ENCODE assay signal across 23 mouse cellular contexts in genomic region chr15:59142481-59142880, GRCm38 (mm10).
DNase-seq lines count a peak whose midpoint lies in the region; TF ChIP-seq lines count a peak whose summit lies in the region.
"Had no signal": no experiment of that assay in that cellular context is flagged by ENCODE, and none has a peak within 500 bp of the region (broad histone marks: within the 10 kb centered on the region; RNA-seq: fewer than 3 reads in every experiment).

No protein-coding gene starts in this region.

- H3K4me3 ChIP-seq in layer of hippocampus, adult 2 months, result no peak overlapping the region
- H3K4me3 ChIP-seq: erythroblast, embryonic 14.5 days; forebrain, embryonic 13.5 days; heart, adult 2 months; hindbrain, embryonic 13.5 days; limb, embryonic 12.5 days; liver, embryonic 13.5 days; neural tube, embryonic 15.5 days; stomach, embryonic 15.5 days had no signal

- H3K27ac ChIP-seq in layer of hippocampus, adult 2 months, result no peak overlapping the region
- H3K27ac ChIP-seq: forebrain, embryonic 13.5 days; heart, adult 2 months; hindbrain, embryonic 13.5 days; limb, embryonic 12.5 days; liver, embryonic 13.5 days; neural tube, embryonic 15.5 days; stomach, embryonic 15.5 days had no signal

- peak; percentile 32 for DNase-seq in adrenal gland, adult 2 months
- no peak for DNase-seq in adrenal gland, adult 8-10 months
- peak; percentile 22 to 40 for DNase-seq in heart, adult 18-20 months
- DNase-seq in heart, adult 8-10 months (ENCODE audit: low spot score), result no peak
- DNase-seq in lung, postnatal 36 days, result peak; percentile 15
- DNase-seq in lung, postnatal 14 days, result no peak
- DNase-seq in layer of hippocampus, adult 2 months (ENCODE audit: low spot score in 2 of 2), result no peak
- DNase-seq: cerebellum, adult 11-12 months; cerebellum, postnatal 10 days; kidney, adult 8-10 months; kidney, postnatal 14 days; layer of hippocampus, postnatal 36 days; liver, embryonic 13.5 days; lung, embryonic 14.5 days; right cerebral cortex, adult 18-20 months; thymus, postnatal 25 days had no signal

- no peak for TF ChIP-seq CTCF in layer of hippocampus, adult 2 months (conservative IDR thresholded peaks at IDR 0.05)

Comparison
In these comparisons a context has a peak if more than half of its experiments do, and no peak if none do; other contexts are left out.
1. DNase-seq: peak in adrenal gland, adult 2 months (single experiment), heart, adult 18-20 months (2 of 2) and lung, postnatal 36 days (single experiment); none in adrenal gland, adult 8-10 months (single experiment), heart, adult 8-10 months (single experiment), lung, postnatal 14 days (single experiment) and layer of hippocampus, adult 2 months (0 of 2).